ENCODE assay signal across 8 mouse cellular contexts in the genomic region with DNA sequence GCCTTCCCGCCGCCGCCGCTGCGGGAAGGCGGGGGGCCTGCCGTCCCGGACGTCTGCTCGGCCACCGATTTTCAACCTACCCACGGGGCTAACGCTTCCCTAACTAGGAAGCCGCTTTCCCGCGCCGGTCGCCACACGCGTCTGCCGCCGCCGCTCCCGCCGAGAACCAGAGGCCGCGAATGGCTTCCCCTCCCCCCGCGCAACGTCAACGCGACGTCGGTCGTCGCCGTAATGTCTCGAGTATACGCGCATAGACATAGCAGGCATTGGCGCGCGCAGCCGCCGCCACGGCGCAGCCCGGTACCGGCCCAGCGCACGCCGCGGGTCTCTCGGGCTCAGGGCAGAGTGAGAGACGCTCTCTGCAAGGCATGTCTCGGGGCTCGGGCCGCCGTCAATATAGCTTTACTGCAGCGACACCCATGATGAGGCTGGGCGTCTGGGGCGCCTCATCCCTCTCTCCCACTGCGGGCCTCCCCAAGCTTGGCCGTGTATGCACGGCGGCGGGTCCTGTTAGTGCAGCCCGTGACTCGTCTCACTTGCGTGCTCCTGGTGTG. TPM values are rescaled to one million over a fixed set of nuclear protein-coding genes. Genes with fewer than 3 reads are reported as not detected.
A peak's percentile ranks its signal among the peaks of the same experiment; 100 is the strongest.
DNase-seq lines count a peak whose midpoint lies in the region; ATAC-seq and TF ChIP-seq lines count a peak whose summit lies in the region.

TSS of gene Rbmxl1 (minus strand) at position 180 of the 554 bp plus-strand sequence.

- WGBS in bone marrow, adult 2 months = under 1% methylated on average over 70 of the region's 70 CpGs
- WGBS in embryonic facial prominence, embryonic 15.5 days = under 1% methylated on average over 69 of the region's 70 CpGs
- under 1% methylated on average over 70 of the region's 70 CpGs for WGBS in heart, embryonic 10.5 days
- WGBS in kidney, embryonic 15.5 days = under 1% methylated on average over 70 of the region's 70 CpGs

- peak within 1 kb of the TSS; percentile 62 for H3K9ac ChIP-seq in embryonic facial prominence, embryonic 15.5 days
- H3K9ac ChIP-seq in kidney, embryonic 15.5 days = peak within 1 kb of the TSS; percentile 98

- H3K4me3 ChIP-seq in bone marrow, adult 2 months (replicated peaks; ENCODE audit: control insufficient read depth, low read depth, low read length) = peak within 1 kb of the TSS; percentile 95
- H3K4me3 ChIP-seq in embryonic facial prominence, embryonic 15.5 days (replicated peaks) = peak within 1 kb of the TSS; percentile 74
- H3K4me3 ChIP-seq in heart, embryonic 10.5 days = peak within 1 kb of the TSS; percentile 95
- peak within 1 kb of the TSS; percentile 97 for H3K4me3 ChIP-seq in kidney, embryonic 15.5 days (replicated peaks)

- no peak for TF ChIP-seq CTCF in bone marrow, adult 2 months (IDR thresholded peaks at IDR 0.05; ENCODE audit: control insufficient read depth, insufficient read depth, low read length)

- peak; percentile 81 for DNase-seq in 416B (ENCODE audit: low read depth)
- peak; percentile 93 for DNase-seq in heart, embryonic 10.5 days (ENCODE audit: low spot score)
- DNase-seq in liver = peak; percentile 93
- peak; percentile 91 to 97 for DNase-seq in spleen, postnatal 4 days (ENCODE audit: low spot score in 2 of 2)

- no peaks in the 10 kb centered on the region for H3K9me3 ChIP-seq in embryonic facial prominence, embryonic 15.5 days (replicated peaks)
- H3K9me3 ChIP-seq in heart, embryonic 10.5 days = no peaks in the 10 kb centered on the region
- H3K9me3 ChIP-seq in kidney, embryonic 15.5 days (replicated peaks) = no peaks in the 10 kb centered on the region

- H3K27me3 ChIP-seq in embryonic facial prominence, embryonic 15.5 days = no peaks in the 10 kb centered on the region
- H3K27me3 ChIP-seq in heart, embryonic 10.5 days (ENCODE audit: insufficient read depth, poor library complexity, severe bottlenecking) = no peaks in the 10 kb centered on the region
- no peaks in the 10 kb centered on the region for H3K27me3 ChIP-seq in kidney, embryonic 15.5 days

- peak; percentile 31; the same call in 1 of the 2 replicates for TF ChIP-seq POLR2A in bone marrow, adult 2 months (IDR thresholded peaks at IDR 0.05; ENCODE audit: borderline replicate concordance, control insufficient read depth, low read depth, low read length)

- peak; percentile 88 for ATAC-seq in embryonic facial prominence, embryonic 15.5 days (ENCODE audit: insufficient number of reproducible peaks, low FRiP score, low TSS enrichment, low read depth)
- ATAC-seq in kidney, embryonic 15.5 days (replicated peaks; ENCODE audit: low FRiP score) = peak; percentile 88
- peak; percentile 84 for ATAC-seq in monocyte, adult 5-6 weeks (replicated peaks; ENCODE audit: insufficient number of reproducible peaks, low FRiP score, low TSS enrichment, poor library complexity, severe bottlenecking)

- H3K4me1 ChIP-seq in bone marrow, adult 2 months (ENCODE audit: control insufficient read depth, insufficient read depth, low read length) = peaks cover 1% of the 10 kb centered on the region; the same call in 1 of the 2 replicates
- H3K4me1 ChIP-seq in embryonic facial prominence, embryonic 15.5 days = peaks cover 15% of the 10 kb centered on the region
- peaks cover 8% of the 10 kb centered on the region; the same call in 1 of the 2 replicates for H3K4me1 ChIP-seq in heart, embryonic 10.5 days
- peaks cover 13% of the 10 kb centered on the region for H3K4me1 ChIP-seq in kidney, embryonic 15.5 days

- H3K27ac ChIP-seq in bone marrow, adult 2 months (ENCODE audit: control insufficient read depth, insufficient read depth, low read depth, low read length, poor library complexity) = peak within 1 kb of the TSS; percentile 90
- H3K27ac ChIP-seq in embryonic facial prominence, embryonic 15.5 days (replicated peaks) = peak within 1 kb of the TSS; percentile 98
- H3K27ac ChIP-seq in heart, embryonic 10.5 days = peak within 1 kb of the TSS; percentile 100
- H3K27ac ChIP-seq in kidney, embryonic 15.5 days = peak within 1 kb of the TSS; percentile 98

- peaks cover 22% of the 10 kb centered on the region for H3K36me3 ChIP-seq in embryonic facial prominence, embryonic 15.5 days
- H3K36me3 ChIP-seq in heart, embryonic 10.5 days = peaks cover 19% of the 10 kb centered on the region
- H3K36me3 ChIP-seq in kidney, embryonic 15.5 days = peaks cover 22% of the 10 kb centered on the region

- peak within 1 kb of the TSS; percentile 97 for H3K4me2 ChIP-seq in embryonic facial prominence, embryonic 15.5 days (replicated peaks)
- H3K4me2 ChIP-seq in kidney, embryonic 15.5 days = peak within 1 kb of the TSS; percentile 95

RNA-seq across cellular contexts. Expression of gene Rbmxl1, which starts in this region (rescaled TPM):
- polyA plus RNA-seq in bone marrow, adult 2 months (2011; ENCODE audit: insufficient read depth, insufficient read length, low replicate concordance, missing spikeins) = 27.6 and 29.1 TPM in 2 replicates
- polyA plus RNA-seq in embryonic facial prominence, embryonic 15.5 days (2015; fragmentation: Nextera tagmentation; extraction: Ambion mirVana) = 184 and 193 TPM in 2 replicates
- 199 and 273 TPM in 2 replicates for polyA plus RNA-seq in heart, embryonic 10.5 days (2016; fragmentation: Nextera tagmentation; extraction: Ambion mirVana)
- 246 and 248 TPM in 2 replicates for polyA plus RNA-seq in kidney, embryonic 15.5 days (2015; fragmentation: Nextera tagmentation; extraction: Ambion mirVana)
- 44.4 to 76.1 TPM (median 75.3 TPM) in 3 replicates for total RNA-seq in monocyte, adult 5-6 weeks (2017)

Comparison
In these comparisons a context has a peak if more than half of its experiments do, and no peak if none do; other contexts are left out.
1. Peak in every context shown above with its lines: DNase-seq, ATAC-seq, H3K4me3 ChIP-seq and H3K27ac ChIP-seq.